Mouse (Mus musculus) urinary bladder, postnatal 14 days (tissue): ENCODE data around the gene Ap4b1.
"Not testable (repeated sequence)": the region's sequence is repeated elsewhere in the genome, so short reads cannot be mapped to it uniquely, and the experiment has no call there.

ENCODE experiments used
- DNase-seq: peaks from one replicate; pipeline ENCODE4 v3.0.0; 2021; ENCODE audit warnings: low spot score

Gene Ap4b1

GRCm38 (mm10) chr3:103808891-103809798, at the start of gene Ap4b1, which contains the start of the genes Dclre1b and Gm43064:
Gene Ap4b1, plus strand, starts transcription at chr3:103809520.
Gene Dclre1b, minus strand, starts transcription at chr3:103809444.
Gene Gm43064, plus strand, starts transcription at chr3:103809573.
- DNase-seq: peak; percentile 91

GRCm38 (mm10) chr3:103766789-103767188, 42.5 kb upstream of the Ap4b1 start:
- DNase-seq: no peak

- DNase-seq: peak; percentile 78
These were observed 37.7 kb upstream of the Ap4b1 start for GRCm38 (mm10) chr3:103771531-103772130.

GRCm38 (mm10) chr3:103772846-103773245, 36.5 kb upstream of the Ap4b1 start:
- no peak for DNase-seq

- DNase-seq: no peak
These were observed 35.8 kb upstream of the Ap4b1 start for GRCm38 (mm10) chr3:103773508-103773907.

GRCm38 (mm10) chr3:103774009-103774408, 35.3 kb upstream of the Ap4b1 start:
- no peak for DNase-seq

GRCm38 (mm10) chr3:103777940-103778339, 31.4 kb upstream of the Ap4b1 start:
- DNase-seq: no peak

- DNase-seq: no peak
These were observed 30.7 kb upstream of the Ap4b1 start for GRCm38 (mm10) chr3:103778660-103779059.

GRCm38 (mm10) chr3:103779183-103779582, 30.1 kb upstream of the Ap4b1 start:
- DNase-seq: no peak

GRCm38 (mm10) chr3:103780271-103780670, 29.0 kb upstream of the Ap4b1 start:
- no peak for DNase-seq

GRCm38 (mm10) chr3:103780777-103781176, 28.5 kb upstream of the Ap4b1 start:
- DNase-seq: no peak

GRCm38 (mm10) chr3:103782844-103783609, 26.3 kb upstream of the Ap4b1 start:
- no peak for DNase-seq

GRCm38 (mm10) chr3:103787225-103787624, 22.1 kb upstream of the Ap4b1 start:
- DNase-seq: no peak

GRCm38 (mm10) chr3:103789096-103789495, 20.2 kb upstream of the Ap4b1 start:
- DNase-seq: no peak

- peak; percentile 45 for DNase-seq
These were observed 19.4 kb upstream of the Ap4b1 start for GRCm38 (mm10) chr3:103789891-103790345.

GRCm38 (mm10) chr3:103790346-103791145, 18.8 kb upstream of the Ap4b1 start:
- peak; percentile 40 for DNase-seq

- peak; percentile 94 for DNase-seq
These were observed 17.9 kb upstream of the Ap4b1 start, which contains the start of gene Hipk1 for GRCm38 (mm10) chr3:103791230-103792110. Gene Hipk1, minus strand, starts transcription at chr3:103791563.

GRCm38 (mm10) chr3:103792111-103792406, 17.3 kb upstream of the Ap4b1 start:
- not testable (repeated sequence) for DNase-seq

GRCm38 (mm10) chr3:103792566-103792965, 16.8 kb upstream of the Ap4b1 start:
- DNase-seq: no peak

GRCm38 (mm10) chr3:103796389-103796788, 12.9 kb upstream of the Ap4b1 start:
- no peak for DNase-seq

GRCm38 (mm10) chr3:103799507-103799906, 9.8 kb upstream of the Ap4b1 start:
- no peak for DNase-seq
